Mouse (Mus musculus): ENCODE measurements around the gene Dscaml1.

Gene Dscaml1

GRCm38 (mm10) chr9:45625889-45626446, 199.5 kb downstream of the Dscaml1 start:
- 0 out of 2 replicates have a peak, but pooled peaks have one; percentile 32 for ATAC-seq (ENCODE audit: low TSS enrichment)

DNA sequence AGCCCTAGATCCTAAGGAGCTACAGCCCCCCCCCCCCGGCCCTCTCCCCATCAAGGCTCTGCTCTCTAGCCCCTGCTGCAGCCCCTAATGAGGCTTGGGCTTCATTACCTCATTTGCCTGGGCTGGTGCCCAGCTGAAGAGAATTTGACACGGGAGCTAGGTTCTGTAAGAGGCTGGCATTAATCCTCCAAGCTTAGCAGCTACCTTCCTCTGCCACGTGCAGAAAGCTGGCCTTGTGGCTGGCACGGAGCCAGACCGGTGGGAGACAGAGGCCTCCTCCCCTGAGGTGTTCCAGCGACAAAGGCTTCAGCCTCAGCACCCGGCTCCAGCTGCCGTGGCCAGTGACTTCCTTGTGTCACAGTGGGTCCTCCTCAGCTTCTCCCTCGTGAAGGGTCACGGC, 206.1 kb downstream of the Dscaml1 start:
- no peak for ATAC-seq (ENCODE audit: low TSS enrichment)

- no peak for ATAC-seq (ENCODE audit: low TSS enrichment)
These were observed 206.6 kb downstream of the Dscaml1 start for GRCm38 (mm10) chr9:45633036-45633435.

DNA sequence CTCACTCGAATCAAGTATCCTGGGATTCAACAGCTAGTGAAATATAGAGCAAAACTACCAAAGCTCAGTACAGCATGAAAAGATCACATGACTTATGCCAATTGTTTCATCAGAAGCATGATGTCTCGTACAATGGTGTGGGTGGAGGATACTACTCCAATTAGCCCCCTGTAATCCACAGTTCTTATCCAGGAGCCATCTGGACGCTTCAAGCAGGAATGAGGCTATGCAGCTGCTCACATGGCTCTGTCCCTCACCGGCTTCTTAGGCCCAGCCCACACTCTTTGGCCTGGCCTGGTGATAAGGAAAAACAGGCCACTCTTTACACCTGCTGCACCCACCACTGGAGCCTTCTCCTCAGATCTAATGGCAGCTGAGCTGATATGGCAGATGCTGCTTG, 208.6 kb downstream of the Dscaml1 start:
- no peak for ATAC-seq (ENCODE audit: low TSS enrichment)

GRCm38 (mm10) chr9:45637346-45637745, 210.9 kb downstream of the Dscaml1 start:
- no peak for ATAC-seq (ENCODE audit: low TSS enrichment)

DNA sequence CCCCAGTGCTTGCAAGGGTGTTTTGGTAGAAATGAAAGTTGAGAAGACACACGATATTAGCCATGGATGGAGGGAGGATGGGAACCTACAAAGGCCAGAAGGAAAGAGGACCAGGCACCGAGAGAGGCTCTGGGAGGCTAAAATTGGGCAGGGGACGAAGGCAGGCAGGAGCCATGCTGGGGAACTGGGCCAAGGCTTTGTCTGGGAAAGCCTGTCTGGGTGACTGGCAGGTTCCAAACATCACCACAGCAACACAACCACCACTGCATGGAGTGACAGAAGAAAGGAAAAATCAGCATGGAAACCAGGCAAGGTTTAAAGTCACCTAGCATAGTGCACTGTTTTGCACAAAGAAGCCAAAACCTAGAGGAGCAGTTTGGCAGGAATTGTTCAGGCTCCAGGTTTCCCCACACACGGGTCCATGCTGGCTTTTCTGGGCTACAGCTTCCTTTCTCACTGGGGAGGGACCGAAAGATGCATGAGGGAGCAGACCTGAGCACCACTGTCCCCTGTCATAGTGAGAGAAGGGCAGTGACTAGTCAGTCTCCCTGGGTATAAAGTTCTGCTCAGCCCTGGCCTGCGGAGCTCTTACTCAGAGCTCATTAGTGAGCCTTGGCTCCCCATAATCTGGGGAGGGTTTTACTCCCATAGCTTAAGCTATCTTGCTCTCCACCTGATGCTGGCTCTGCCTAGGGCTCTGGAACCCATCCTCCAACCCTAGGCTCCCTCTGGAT, 211.9 kb downstream of the Dscaml1 start:
- peak; percentile 20; the same call in 1 of the 2 replicates for ATAC-seq (ENCODE audit: low TSS enrichment)

GRCm38 (mm10) chr9:45644833-45645388, 218.5 kb downstream of the Dscaml1 start:
- peak; percentile 35 for ATAC-seq (ENCODE audit: low TSS enrichment)

DNA sequence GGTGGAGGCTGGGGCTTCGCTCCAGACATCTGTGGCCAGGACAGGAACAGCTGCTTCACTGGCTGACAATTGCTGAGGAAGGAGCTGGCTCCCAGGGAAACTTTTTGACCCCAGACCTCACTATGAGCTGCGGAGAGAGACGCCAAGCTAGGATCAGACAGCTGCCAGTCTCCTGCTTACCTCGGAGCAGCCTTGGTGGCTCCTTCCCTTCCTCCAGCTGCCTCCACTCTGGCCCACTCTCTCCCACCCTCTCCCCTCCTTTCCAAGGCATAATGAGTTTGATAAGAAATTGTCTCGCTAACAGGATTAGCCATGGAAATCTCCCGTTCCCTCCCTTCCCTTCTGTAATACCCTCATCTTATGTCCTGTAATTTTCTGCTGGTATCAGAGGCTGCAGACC, 219.1 kb downstream of the Dscaml1 start:
- ATAC-seq (ENCODE audit: low TSS enrichment) = no peak

DNA sequence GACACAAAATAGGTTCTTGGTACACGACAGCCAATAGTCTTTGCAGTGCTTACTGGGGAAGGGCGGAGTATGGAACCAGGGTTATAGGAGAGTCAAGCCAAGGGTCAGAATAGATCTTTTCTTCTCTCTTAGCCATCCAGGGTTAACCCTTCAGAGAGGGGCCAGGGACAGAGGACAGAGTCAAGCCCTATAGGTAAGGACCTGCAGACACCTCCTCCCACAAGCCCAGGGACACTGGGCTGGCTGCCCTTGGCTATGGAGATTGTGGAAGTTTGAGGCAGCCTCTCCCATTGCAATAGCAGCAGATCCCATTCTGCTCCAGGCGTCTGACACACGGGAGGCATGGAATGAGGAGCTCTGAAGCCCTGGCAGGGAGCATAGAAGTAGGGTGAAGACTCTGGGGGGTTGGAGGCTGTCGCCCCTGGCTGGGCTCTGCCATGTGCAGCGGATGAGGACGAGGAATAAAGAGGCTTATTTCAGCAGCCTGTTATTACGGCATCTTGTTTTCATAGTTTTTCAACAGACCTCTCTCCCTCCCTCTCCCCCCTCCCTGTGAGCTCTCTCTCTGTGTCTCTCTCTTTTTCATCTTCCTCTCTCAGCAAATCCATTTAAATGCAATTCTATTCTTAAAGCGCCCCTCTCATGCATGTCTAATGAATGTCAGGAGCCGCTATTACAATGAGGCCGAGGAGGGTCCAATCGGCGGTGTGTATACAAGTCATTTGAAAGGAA, 224.8 kb downstream of the Dscaml1 start:
- ATAC-seq (ENCODE audit: low TSS enrichment) = peak; percentile 32

DNA sequence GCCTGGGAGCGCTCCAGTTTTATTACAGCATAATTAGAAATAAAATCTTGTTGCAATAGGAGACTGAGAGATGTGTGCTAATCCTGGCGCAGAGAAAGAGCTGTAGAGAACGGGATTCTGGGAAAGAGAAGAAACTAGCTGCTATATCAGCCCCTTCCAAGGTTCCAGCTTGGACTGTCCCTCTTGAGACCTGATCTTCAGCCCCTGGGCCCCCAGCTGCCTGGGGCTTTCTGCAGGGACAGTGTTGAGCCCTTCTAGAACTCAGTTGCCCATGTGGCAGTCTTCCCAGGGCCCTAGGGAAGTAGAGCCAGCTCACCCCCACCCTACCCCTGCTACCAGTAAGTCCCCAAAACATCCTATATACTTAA, 225.4 kb downstream of the Dscaml1 start:
- ATAC-seq (ENCODE audit: low TSS enrichment) = 0 out of 2 replicates have a peak, but pooled peaks have one; percentile 8

DNA sequence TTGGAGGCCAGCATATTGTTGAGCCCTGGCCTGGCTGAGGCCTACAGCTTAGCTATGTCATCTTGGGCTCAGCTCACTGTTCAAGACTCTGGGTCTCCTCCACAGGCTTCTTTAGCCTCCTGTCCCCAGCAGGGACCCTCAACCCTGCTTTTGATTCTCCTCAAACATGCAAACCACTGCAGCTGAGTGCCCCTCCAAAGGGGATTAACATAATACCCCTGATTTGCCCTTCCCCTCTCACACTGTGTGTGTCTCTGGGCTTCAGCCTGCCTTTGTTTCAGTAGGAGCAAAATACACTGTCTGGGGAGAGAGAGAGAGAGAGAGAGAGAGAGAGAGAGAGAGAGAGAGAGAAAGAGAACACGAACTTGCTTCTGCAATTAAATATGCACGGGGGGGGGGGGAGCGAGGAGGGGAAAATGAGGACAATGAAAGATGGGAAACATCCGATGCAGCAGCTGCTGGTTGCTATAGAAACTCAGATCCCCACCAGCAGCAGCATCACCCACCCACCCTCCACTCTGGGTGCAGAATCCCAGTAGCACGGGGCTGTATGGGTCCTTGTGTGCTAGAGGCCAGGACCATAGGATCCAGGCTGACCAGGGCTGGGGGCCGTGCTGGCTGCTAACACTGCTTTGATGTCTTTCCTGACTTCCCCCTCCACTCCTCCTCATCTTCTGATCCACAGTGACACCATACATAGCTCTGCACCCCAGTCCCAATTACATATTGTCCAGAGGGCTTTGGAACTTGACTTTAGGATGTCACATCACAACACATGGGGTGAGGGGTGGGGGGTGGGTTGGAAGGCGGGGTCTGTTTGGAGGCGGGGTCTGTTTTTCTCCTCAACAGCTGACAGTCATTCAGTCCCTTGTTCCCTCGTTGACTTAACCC, 231.0 kb downstream of the Dscaml1 start:
- peak; percentile 64; the same call in 1 of the 2 replicates for ATAC-seq (ENCODE audit: low TSS enrichment)

- no peak for ATAC-seq (ENCODE audit: low TSS enrichment)
These were observed 233.8 kb downstream of the Dscaml1 start for GRCm38 (mm10) chr9:45660191-45660590.

DNA sequence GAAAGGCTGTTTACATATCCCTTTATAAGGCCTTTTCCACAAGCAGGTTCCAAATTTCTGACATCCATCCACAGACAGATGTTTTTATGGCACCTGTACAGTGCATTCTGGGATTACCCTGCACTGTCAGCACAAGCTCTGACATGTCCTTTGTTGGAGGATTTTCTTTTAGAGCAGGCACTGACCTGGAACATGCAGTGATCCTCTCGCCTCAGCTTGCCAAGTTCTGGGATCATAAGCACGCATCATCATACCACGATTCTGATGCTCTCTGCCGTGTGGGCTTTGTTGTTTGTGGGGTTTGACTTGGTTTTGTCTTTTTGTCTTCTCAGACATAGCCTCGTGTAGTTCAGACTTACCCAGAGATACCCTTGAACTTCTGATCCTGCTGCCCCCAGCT, 236.0 kb downstream of the Dscaml1 start:
- ATAC-seq (ENCODE audit: low TSS enrichment) = no peak

DNA sequence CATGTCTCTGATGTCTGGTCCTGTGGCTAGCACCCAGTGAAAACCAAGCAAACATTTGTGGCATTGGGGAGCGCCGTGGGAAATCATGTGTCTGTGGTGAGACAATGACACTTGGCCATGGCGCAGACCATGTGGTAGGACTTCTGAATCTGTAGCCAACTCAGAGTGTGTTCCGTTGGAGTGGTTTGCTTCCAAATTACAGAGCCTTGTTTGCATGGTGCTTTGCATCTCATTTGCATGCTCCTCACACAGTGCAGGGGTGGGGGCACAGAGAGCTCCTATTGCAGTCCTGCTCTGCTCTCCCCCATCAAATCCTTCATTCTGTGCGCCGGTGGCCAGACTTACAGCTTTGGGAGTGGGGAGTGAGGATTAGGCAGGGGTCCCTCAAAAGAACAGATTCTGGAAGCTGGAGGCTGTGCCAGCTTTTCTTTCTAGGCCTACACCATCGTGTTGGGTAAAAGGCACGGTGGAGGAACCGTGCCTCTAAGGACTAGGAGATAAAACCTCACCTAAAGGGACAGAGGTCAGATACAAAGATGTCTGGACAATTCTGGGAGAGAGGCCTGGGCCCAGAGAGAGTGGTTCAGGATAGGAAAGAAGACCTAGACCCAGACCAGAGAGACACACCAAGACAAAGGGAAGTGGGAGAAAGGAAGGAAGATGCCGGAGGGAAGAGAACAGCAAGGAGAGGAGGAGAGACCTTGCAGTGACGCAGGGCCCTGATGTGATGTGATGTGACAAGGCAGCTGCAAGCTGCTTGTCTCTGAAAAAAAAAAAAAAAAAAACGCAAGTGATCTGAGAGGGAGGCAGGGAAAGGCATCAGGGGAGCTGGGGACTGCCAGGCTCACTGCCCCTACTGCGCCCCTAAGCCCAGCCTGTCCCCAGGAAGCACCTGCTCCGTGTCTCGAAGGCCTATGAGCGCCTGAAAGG, 237.2 kb downstream of the Dscaml1 start:
- peak; percentile 83 for ATAC-seq (ENCODE audit: low TSS enrichment)

GRCm38 (mm10) chr9:45664326-45664725, 237.9 kb downstream of the Dscaml1 start:
- no peak for ATAC-seq (ENCODE audit: low TSS enrichment)

- ATAC-seq (ENCODE audit: low TSS enrichment) = no peak
These were observed 238.5 kb downstream of the Dscaml1 start for GRCm38 (mm10) chr9:45664871-45665394.

GRCm38 (mm10) chr9:45675931-45676330, 249.5 kb downstream of the Dscaml1 start:
- no peak for ATAC-seq (ENCODE audit: low TSS enrichment)

DNA sequence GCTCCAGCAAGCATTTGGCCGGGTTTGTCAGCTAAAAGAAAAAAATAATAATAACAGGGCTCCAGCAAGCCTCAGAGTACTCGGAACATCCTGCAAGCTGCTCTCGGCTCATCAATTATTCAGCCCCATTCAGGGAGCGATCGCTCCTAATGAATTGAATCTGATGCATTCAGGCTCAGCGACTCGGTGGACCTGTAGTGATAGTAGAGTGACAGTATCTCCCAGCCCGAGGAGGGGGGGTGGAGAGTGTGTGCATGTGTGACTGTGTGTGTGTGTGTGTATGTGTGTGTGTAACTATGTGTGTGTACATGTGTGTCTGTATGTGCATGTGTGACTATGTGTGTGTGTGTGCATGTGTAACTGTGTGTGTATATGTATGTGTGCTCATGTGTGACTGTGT, 250.2 kb downstream of the Dscaml1 start:
- ATAC-seq (ENCODE audit: low TSS enrichment) = no peak

GRCm38 (mm10) chr9:45677236-45677781, 250.9 kb downstream of the Dscaml1 start:
- no peak for ATAC-seq (ENCODE audit: low TSS enrichment)

All from frontal cortex, adult (tissue).